Mouse (Mus musculus) v-Abl transformed pro-B cells (cell line): ENCODE data around the gene Olfml2b.

Experiments
- in situ Hi-C, 2 experiments: fragments of 400-800 bp; cut with MboI; formaldehyde crosslinking; loops; one replicate each; pipeline ENCODE4 v1.15.1; 2025; ENCODE audit not compliant: unreplicated experiment in 2 of 2

The Olfml2b gene

GRCm38 (mm10) chr1:170678861-170679260 lies 34.5 kb downstream of the Olfml2b start:
- in situ Hi-C loops = no loop called here

GRCm38 (mm10) chr1:170679624-170680023 lies 35.3 kb downstream of the Olfml2b start:
- in situ Hi-C loops = no loop called here

DNA sequence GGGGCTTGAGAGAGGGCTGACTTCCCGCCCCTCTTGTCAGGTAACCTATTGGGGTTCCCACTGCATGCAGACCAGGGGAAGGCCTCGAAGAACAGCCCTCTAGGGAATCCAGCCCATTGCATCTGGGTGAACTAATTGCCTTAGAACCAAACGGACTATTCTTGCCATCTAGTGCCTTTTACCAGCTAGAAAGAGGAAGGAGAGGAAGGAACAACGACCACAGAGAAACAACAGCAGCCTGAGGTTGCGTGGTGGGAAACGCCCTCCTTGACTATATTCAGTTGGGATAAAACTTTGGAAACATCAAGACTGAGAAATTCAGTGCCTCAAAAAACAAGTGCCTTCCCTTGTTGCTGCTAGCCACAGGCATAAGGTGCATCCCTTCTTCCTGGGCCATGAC lies 39.5 kb downstream of the Olfml2b start:
- in situ Hi-C loops = no loop called here

DNA sequence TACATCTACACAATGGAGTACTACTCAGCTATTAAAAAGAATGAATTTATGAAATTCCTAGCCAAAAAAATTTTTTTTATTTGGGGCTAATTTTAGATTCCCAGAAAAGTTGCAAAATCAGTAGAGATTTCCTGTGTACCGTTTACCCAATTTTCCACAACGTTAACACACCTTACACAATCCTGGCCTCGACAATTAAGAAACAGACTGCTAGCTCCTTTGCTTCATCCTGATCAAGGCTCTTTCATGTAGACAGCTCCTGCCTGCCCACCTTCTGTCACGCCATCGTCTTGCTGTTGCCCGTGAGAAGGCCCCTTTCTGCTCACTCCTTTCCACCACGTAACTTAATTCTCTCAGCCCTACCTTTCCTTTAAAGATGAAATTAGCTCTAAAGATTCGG lies 45.4 kb downstream of the Olfml2b start:
- in situ Hi-C loops = no loop called here

DNA sequence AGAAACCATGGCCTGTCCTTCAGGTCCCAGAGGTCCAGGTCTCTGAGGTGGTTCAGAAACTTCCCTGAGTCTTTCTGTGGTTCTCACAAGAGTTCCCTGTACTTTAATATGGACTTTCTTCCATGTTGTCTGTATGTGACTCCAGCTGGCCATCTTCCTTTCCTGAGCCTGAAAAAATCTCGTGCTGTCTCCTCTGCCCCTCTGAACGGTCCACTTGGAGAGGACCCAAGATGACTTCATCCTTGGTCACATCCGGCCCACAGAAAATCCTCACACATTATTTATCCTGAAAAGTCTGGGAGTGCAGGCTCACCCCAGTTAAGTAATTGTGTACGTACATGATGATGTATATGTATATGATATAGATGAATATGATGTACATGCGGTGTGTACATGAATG lies 47.0 kb downstream of the Olfml2b start:
- in situ Hi-C loops = no loop called here

- in situ Hi-C loops = no loop called here
Measured at GRCm38 (mm10) chr1:170694821-170695291, 50.5 kb downstream of the Olfml2b start.

GRCm38 (mm10) chr1:170695326-170695725 lies 51.0 kb downstream of the Olfml2b start:
- in situ Hi-C loops = no loop called here

- in situ Hi-C loops = no loop called here
Measured at GRCm38 (mm10) chr1:170696996-170697395, 52.7 kb downstream of the Olfml2b start.

GRCm38 (mm10) chr1:170697771-170698356 lies 53.5 kb downstream of the Olfml2b start:
- in situ Hi-C loops = no loop called here

DNA sequence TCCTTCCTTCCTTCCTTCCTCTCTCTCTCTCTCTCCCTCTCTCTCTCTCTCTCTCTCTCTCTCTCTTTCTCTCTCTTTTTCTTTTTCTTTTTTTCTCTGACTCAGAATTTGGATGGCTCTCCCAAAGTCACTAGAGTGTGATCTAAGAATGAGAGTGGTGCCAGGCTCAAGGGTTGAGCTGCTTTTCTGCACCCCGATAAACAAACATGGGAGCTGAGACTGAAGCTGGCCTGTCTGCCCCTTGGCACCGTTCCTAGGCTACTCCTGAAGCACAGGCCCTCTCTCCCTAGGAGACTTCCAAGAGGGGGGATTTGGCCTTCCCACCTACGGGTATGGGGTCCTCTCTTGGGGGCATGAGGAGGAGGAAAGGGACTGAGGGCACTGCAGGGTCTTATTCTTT lies 54.4 kb downstream of the Olfml2b start:
- in situ Hi-C loops = no loop called here

GRCm38 (mm10) chr1:170699553-170699952 lies 55.2 kb downstream of the Olfml2b start:
- in situ Hi-C loops = no loop called here

DNA sequence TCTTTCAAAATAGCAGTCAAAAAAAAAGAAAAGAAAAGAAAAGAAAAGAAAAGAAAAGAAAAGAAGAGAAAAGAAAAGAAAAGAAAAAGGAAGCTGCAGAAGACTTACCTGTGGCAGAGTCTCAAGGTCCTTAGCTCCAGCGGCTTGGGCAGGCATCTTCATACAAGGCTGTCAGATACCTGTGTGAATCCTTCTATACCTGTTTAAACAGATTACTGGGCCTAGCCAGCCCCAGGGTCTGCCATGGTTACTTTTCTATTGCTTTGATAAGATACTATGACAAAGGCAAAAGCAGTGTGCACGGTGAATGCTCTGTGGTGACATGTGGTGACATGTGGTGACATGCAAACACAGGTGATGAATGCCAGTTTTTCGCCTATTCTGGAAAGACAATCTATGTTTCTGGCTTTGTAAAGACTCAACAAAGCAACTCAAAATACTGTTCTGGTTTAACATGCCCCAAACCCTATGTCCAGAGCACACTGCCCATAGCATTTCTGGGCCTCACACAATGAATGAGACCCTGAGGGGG lies 56.2 kb downstream of the Olfml2b start:
- in situ Hi-C loops = loop anchor here in 1 of 2 experiments (10.0 kb wide), 1 partner anchor 46 kb away; no protein-coding TSS in a partner anchor

DNA sequence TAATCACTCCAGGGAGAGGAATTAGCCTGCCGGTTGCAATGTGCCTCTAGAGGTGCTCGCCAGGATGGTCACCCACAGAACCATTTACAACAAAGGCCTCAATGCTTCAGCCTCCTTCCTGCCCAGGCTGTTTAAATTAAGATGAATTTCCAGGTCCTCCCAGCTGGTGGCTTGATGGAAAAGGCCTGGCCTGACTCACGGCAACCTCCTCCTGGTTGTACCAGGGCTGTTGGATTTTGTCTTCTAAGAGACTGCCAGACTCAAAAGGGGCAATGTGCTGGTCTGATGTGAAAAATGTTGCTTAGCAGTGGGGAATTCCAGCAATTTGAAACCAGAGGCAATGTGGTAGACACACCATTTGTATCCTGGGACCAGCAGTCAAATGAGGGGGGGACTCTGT lies 56.8 kb downstream of the Olfml2b start:
- in situ Hi-C loops = loop anchor here in 1 of 2 experiments (10.0 kb wide), 1 partner anchor 46 kb away; no protein-coding TSS in a partner anchor

- in situ Hi-C loops = loop anchor here in 1 of 2 experiments (10.0 kb wide), 1 partner anchor 47 kb away; no protein-coding TSS in a partner anchor
Measured at GRCm38 (mm10) chr1:170701582-170701981, 57.2 kb downstream of the Olfml2b start.

- in situ Hi-C loops = loop anchor here in 1 of 2 experiments (10.0 kb wide), 1 partner anchor 47 kb away; no protein-coding TSS in a partner anchor
Measured at GRCm38 (mm10) chr1:170702263-170702662, 57.9 kb downstream of the Olfml2b start.

GRCm38 (mm10) chr1:170702958-170703357 lies 58.6 kb downstream of the Olfml2b start:
- in situ Hi-C loops = loop anchor here in 1 of 2 experiments (10.0 kb wide), 1 partner anchor 48 kb away; no protein-coding TSS in a partner anchor

DNA sequence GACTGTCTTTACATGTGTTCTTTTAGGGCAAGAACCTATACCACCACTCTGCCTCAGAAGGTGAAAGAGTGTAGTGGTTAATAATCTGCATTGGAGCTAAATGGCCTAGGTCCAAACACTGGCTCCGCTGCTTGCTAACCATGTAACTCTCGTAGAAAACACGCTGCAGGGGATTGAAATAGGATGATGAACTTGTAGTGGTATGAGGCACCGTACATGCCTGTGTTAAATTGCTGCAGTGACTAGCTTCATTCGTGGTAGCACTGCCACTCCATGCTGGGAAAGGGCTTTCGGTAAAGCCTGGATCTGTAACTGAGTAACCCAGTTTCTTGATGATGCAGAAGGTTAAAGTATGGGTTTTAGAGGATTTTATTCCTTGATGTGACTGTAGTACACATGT lies 59.8 kb downstream of the Olfml2b start:
- in situ Hi-C loops = loop anchor here in 1 of 2 experiments (10.0 kb wide), 1 partner anchor 49 kb away; no protein-coding TSS in a partner anchor

- in situ Hi-C loops = loop anchor here in 1 of 2 experiments (10.0 kb wide), 1 partner anchor 50 kb away; no protein-coding TSS in a partner anchor
Measured at GRCm38 (mm10) chr1:170704911-170705594, 60.7 kb downstream of the Olfml2b start.

DNA sequence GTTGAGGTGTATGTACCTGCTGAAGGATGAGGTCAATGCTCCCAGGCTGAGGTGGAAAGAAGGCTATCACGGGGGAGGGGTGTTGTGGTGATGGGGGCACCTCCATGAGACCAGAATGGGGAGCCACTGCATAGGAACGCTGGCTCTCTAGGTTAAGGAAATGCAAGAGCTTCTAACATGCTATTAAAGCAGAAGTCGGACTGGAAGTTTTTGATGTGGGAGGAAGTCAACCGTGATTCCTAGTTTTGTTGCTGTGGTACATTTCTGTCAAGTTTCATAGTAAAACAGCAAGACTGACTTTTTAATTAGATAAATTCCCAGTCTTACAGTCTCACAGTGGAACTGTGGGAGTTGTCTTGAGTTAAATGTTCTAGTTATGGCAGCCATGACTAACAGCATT lies 61.7 kb downstream of the Olfml2b start:
- in situ Hi-C loops = loop anchor here in 1 of 2 experiments (10.0 kb wide), 1 partner anchor 51 kb away; no protein-coding TSS in a partner anchor

GRCm38 (mm10) chr1:170709034-170709433 lies 64.7 kb downstream of the Olfml2b start:
- in situ Hi-C loops = loop anchor here in 1 of 2 experiments (10.0 kb wide), 1 partner anchor 54 kb away; no protein-coding TSS in a partner anchor

DNA sequence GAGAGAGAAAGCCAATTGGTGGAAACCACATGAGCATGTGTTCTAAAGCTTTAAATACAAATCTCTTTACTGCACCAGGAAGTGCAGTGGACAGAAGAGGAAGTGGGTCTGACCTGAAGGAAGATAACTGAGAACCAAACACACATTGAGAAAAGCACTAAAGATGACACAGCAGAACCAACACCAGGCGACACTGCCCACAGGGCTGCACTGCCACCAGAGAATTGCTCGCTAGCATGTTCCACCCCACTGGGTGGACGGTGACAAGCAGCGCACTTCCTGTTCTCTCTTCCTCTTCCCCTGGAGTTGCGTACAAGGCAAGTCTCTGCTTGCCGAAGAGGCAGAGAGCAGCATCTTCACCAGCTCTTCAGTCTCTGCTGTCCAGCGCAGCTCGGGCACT lies 65.1 kb downstream of the Olfml2b start:
- in situ Hi-C loops = loop anchor here in 1 of 2 experiments (10.0 kb wide), 1 partner anchor 55 kb away; no protein-coding TSS in a partner anchor
